Mouse (Mus musculus): ENCODE measurements at regions not wholly inside any gene's neighbourhood (a gene's known extent, or its start where the extent isn't known, plus 50 kb on each side); places are given as distances from the start of the nearest gene placed in this dataset.

DNA sequence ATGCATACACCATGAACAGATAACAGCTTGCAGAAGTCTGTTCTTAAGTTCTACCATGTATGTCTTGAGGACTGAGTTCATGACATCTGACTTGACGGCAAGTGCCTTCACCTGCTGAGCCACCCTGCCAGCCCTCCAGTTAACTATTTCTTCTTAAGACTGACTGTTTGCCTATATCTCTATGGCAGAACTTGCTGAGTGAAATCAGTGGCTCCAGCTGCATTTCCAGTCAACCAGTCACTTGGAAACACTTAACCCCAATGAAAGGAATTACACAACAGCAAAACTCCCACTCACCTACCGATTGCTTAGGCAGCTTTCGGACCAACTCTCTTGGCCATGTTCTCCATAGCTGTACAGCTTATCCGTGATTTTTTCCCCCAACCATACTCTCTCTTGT lies 64.8 kb upstream of the Daam1 start:
- no peaks in the 10 kb centered on the region; the same call in 1 of the 2 replicates for H3K4me1 ChIP-seq (replicated peaks; ENCODE audit: control insufficient read depth, insufficient read depth, low read length)
- no peak overlapping the region for H3K4me2 ChIP-seq (ENCODE audit: low read length)
- H3K27me3 ChIP-seq (replicated peaks; ENCODE audit: control insufficient read depth, insufficient read depth, low read length) = no peaks in the 10 kb centered on the region
- no peak for DNase-seq (ENCODE audit: low spot score)
- no peaks in the 10 kb centered on the region for H3K9me3 ChIP-seq (ENCODE audit: control insufficient read depth, low read length)
- 92% methylated on average over 4 of the region's 4 CpGs for WGBS
- no peak overlapping the region for H3K27ac ChIP-seq (ENCODE audit: low read depth)
- ATAC-seq (replicated peaks; ENCODE audit: low FRiP score, low TSS enrichment, low read depth) = no peak
- H3K9ac ChIP-seq (ENCODE audit: low read length) = no peak overlapping the region
- no peaks in the 10 kb centered on the region for H3K36me3 ChIP-seq (ENCODE audit: control insufficient read depth, insufficient read depth, low read length)
- no peak overlapping the region for H3K4me3 ChIP-seq (ENCODE audit: low read depth, low read length)

DNA sequence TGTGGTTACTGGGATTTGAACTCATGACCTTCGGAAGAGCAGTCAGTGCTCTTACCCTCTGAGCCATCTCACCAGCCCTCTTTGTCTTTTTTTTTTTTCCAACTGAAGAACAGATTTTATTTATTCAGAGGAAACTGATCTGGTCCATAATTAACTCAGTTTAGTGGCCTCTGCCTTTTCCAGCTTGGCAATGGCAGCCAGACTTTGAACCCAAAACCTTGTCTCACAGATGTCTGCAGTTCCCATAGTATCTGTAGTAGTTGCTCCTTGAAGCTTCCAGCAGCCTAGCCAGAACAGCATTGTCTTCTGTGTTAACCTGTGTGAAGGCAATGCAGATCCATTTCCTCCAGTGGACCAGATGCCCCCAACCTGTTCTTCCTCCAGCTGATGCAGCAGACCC lies 64.2 kb upstream of the Daam1 start:
- H3K27me3 ChIP-seq (replicated peaks; ENCODE audit: control insufficient read depth, insufficient read depth, low read length) = no peaks in the 10 kb centered on the region
- no peaks in the 10 kb centered on the region; the same call in 1 of the 2 replicates for H3K4me1 ChIP-seq (replicated peaks; ENCODE audit: control insufficient read depth, insufficient read depth, low read length)
- DNase-seq (ENCODE audit: low spot score) = no peak
- H3K36me3 ChIP-seq (ENCODE audit: control insufficient read depth, insufficient read depth, low read length) = no peaks in the 10 kb centered on the region
- no peak overlapping the region for H3K9ac ChIP-seq (ENCODE audit: low read length)
- H3K27ac ChIP-seq (ENCODE audit: low read depth) = no peak overlapping the region
- WGBS = 100% methylated on average over 1 of the region's 1 CpGs
- ATAC-seq (replicated peaks; ENCODE audit: low FRiP score, low TSS enrichment, low read depth) = no peak
- H3K4me2 ChIP-seq (ENCODE audit: low read length) = no peak overlapping the region
- no peaks in the 10 kb centered on the region for H3K9me3 ChIP-seq (ENCODE audit: control insufficient read depth, low read length)
- no peak overlapping the region for H3K4me3 ChIP-seq (ENCODE audit: low read depth, low read length)

DNA sequence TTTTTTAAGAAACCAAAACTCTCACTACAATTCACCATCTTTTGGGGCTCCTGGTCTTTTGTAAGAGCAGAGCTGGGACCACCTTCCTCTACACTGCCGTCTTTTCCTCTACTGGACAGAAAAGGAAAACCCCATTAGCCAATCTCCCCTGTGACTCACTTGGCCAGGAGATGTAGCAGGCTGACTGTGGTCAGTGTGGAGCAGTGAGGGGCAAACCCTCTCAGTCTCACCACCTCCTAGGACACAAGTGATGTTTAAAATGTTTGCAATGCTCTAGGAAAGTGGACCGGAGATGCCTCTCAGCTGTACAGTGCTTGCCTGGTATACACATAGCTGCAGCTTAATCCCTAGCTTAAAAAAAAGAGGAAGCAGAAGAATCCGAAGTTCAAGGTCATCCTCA lies 63.0 kb upstream of the Daam1 start:
- WGBS = 39% methylated on average over 3 of the region's 3 CpGs
- Histone ChIP-seq H3K9ac (ENCODE audit: low read length) (no peak overlapping the region), H3K36me3 (ENCODE audit: control insufficient read depth, insufficient read depth, low read length) (no peaks in the 10 kb centered on the region), H3K4me1 (replicated peaks; ENCODE audit: control insufficient read depth, insufficient read depth, low read length) (no peaks in the 10 kb centered on the region; the same call in 1 of the 2 replicates), H3K4me3 (ENCODE audit: low read depth, low read length) (no peak overlapping the region), H3K27ac (ENCODE audit: low read depth) (no peak overlapping the region), H3K27me3 (replicated peaks; ENCODE audit: control insufficient read depth, insufficient read depth, low read length) (no peaks in the 10 kb centered on the region), H3K9me3 (ENCODE audit: control insufficient read depth, low read length) (no peaks in the 10 kb centered on the region), H3K4me2 (ENCODE audit: low read length) (no peak overlapping the region)
- ATAC-seq (replicated peaks; ENCODE audit: low FRiP score, low TSS enrichment, low read depth) (no peak), DNase-seq (ENCODE audit: low spot score) (no peak)

DNA sequence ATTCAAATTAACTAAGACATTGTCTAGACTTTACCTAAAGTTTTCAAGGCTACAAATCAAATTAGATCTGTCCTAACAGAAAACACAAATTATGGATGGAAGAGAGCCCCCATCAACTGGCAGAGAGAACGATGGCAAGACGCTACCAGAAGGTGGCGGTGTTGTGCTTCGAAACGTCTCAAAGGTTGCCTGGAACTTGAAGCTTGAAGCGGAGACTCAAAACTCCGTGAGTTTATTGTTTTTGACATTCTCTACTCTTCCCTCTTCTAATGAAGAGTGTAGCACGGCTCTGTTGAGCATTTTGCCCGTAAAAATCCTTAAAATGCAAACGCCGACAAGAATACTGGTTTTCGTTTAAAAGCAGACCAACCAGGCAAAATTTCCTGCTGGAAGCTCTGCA lies 62.4 kb upstream of the Daam1 start:
- no peaks in the 10 kb centered on the region; the same call in 1 of the 2 replicates for H3K4me1 ChIP-seq (replicated peaks; ENCODE audit: control insufficient read depth, insufficient read depth, low read length)
- H3K9ac ChIP-seq (ENCODE audit: low read length) = peak overlapping the region; percentile 34; the same call in 1 of the 2 replicates
- no peaks in the 10 kb centered on the region for H3K36me3 ChIP-seq (ENCODE audit: control insufficient read depth, insufficient read depth, low read length)
- ATAC-seq (replicated peaks; ENCODE audit: low FRiP score, low TSS enrichment, low read depth) (no peak; the same call in 1 of the 2 replicates), DNase-seq (ENCODE audit: low spot score) (peak; percentile 96)
- H3K27ac ChIP-seq (ENCODE audit: low read depth) = no peak overlapping the region
- no peaks in the 10 kb centered on the region for H3K9me3 ChIP-seq (ENCODE audit: control insufficient read depth, low read length)
- peak overlapping the region; percentile 32 for H3K4me3 ChIP-seq (ENCODE audit: low read depth, low read length)
- WGBS = 2% methylated on average over 12 of the region's 12 CpGs
- H3K27me3 ChIP-seq (replicated peaks; ENCODE audit: control insufficient read depth, insufficient read depth, low read length) = no peaks in the 10 kb centered on the region
- H3K4me2 ChIP-seq (ENCODE audit: low read length) = peak overlapping the region; percentile 70

DNA sequence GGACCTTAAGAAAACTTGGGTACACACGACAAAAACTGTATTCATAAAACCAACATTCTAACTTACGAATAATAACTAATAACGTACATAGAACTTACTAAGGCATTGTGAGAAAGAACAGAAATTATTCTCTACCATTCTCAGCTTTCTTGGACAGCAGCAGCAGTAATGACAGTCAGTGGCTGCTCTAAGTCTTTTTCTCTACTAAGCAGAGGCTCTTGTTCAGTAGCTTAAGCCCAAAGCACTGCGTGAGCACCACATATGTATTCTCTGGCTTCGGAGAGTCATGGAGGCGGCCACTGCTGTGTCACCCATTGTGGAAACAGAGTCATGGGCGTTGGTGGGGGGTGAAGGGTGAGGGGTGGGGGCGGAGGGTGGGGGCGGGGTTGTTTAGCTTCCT lies 62.0 kb upstream of the Daam1 start:
- ATAC-seq (replicated peaks; ENCODE audit: low FRiP score, low TSS enrichment, low read depth) (no peak), DNase-seq (ENCODE audit: low spot score) (no peak)
- Histone ChIP-seq H3K9ac (ENCODE audit: low read length) (peak overlapping the region; percentile 34; the same call in 1 of the 2 replicates), H3K4me3 (ENCODE audit: low read depth, low read length) (peak overlapping the region; percentile 32), H3K9me3 (ENCODE audit: control insufficient read depth, low read length) (no peaks in the 10 kb centered on the region), H3K27ac (ENCODE audit: low read depth) (no peak overlapping the region), H3K36me3 (ENCODE audit: control insufficient read depth, insufficient read depth, low read length) (no peaks in the 10 kb centered on the region), H3K27me3 (replicated peaks; ENCODE audit: control insufficient read depth, insufficient read depth, low read length) (no peaks in the 10 kb centered on the region), H3K4me2 (ENCODE audit: low read length) (peak overlapping the region; percentile 70), H3K4me1 (replicated peaks; ENCODE audit: control insufficient read depth, insufficient read depth, low read length) (no peaks in the 10 kb centered on the region; the same call in 1 of the 2 replicates)
- 20% methylated on average over 9 of the region's 9 CpGs for WGBS

DNA sequence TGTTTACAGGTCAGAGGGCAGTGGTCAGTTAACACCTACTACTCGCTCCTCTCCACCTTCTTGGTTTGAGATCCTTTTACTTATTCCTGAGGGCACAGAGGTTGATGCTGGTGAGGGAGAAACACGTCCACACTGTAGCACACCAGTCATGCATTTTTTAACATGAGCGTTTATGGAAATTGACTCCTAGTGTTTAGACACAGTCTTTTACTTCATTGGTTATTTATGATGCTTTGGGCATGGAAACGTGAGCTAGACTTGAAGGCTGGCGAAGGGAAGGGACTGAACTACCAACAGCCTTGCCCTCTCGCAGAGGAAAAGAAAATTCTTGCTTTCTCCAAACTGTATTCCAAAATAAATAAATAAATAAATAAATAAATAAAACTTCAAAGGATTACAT lies 61.6 kb upstream of the Daam1 start:
- no peaks in the 10 kb centered on the region; the same call in 1 of the 2 replicates for H3K4me1 ChIP-seq (replicated peaks; ENCODE audit: control insufficient read depth, insufficient read depth, low read length)
- peak overlapping the region; percentile 70 for H3K4me2 ChIP-seq (ENCODE audit: low read length)
- H3K27ac ChIP-seq (ENCODE audit: low read depth) = no peak overlapping the region
- ATAC-seq (replicated peaks; ENCODE audit: low FRiP score, low TSS enrichment, low read depth) (no peak), DNase-seq (ENCODE audit: low spot score) (no peak)
- no peaks in the 10 kb centered on the region for H3K9me3 ChIP-seq (ENCODE audit: control insufficient read depth, low read length)
- 56% methylated on average over 6 of the region's 6 CpGs for WGBS
- no peak overlapping the region for H3K9ac ChIP-seq (ENCODE audit: low read length)
- no peaks in the 10 kb centered on the region for H3K27me3 ChIP-seq (replicated peaks; ENCODE audit: control insufficient read depth, insufficient read depth, low read length)
- H3K4me3 ChIP-seq (ENCODE audit: low read depth, low read length) = no peak overlapping the region
- H3K36me3 ChIP-seq (ENCODE audit: control insufficient read depth, insufficient read depth, low read length) = no peaks in the 10 kb centered on the region

DNA sequence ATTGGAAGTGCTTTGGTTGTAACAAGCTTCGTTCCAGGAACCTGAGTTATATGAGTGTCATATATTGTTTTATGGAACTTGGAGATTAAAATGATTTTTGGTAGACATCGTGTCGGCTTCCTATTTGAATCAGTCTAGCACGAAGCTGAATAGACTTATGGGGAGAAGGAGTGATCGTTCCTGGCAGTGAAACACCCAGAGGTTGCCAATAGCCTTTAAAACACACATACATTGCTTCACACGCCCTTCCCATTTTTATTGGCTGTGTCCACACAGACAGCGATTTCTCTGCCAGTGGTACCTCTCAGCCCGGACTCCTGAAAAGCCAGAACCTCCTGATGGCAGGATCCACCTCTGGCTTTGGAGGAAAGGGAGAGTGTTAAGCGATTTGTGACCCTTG lies 57.0 kb upstream of the Daam1 start:
- WGBS = 77% methylated on average over 9 of the region's 9 CpGs
- no peak for DNase-seq (ENCODE audit: low spot score)
- no peaks in the 10 kb centered on the region for H3K27me3 ChIP-seq (replicated peaks; ENCODE audit: control insufficient read depth, insufficient read depth, low read length)

DNA sequence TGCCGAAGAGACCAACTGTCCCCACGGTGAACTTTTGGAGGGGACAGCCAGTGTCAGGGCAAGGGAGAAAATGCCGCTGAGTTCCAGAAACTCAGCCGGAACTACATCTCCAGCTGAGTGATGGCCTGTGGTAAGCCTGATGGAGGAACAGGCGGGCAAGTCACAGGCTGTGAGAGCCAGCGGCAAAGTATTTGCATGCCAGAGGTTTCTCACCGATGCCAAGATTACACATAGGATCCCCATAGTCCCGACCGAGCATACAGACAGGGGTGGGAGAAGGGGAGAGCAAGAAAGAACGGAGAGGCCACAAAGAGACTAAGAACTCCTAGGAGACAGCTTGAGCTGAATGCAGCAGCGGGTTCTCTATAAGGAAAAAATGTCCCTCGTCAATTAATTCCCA lies 55.8 kb upstream of the Daam1 start:
- ATAC-seq (replicated peaks; ENCODE audit: low FRiP score, low TSS enrichment, low read depth) = no peak
- Histone ChIP-seq H3K27ac (ENCODE audit: low read depth) (no peak overlapping the region), H3K9me3 (ENCODE audit: control insufficient read depth, low read length) (no peaks in the 10 kb centered on the region), H3K27me3 (replicated peaks; ENCODE audit: control insufficient read depth, insufficient read depth, low read length) (no peaks in the 10 kb centered on the region), H3K9ac (ENCODE audit: low read length) (no peak overlapping the region), H3K36me3 (ENCODE audit: control insufficient read depth, insufficient read depth, low read length) (no peaks in the 10 kb centered on the region), H3K4me1 (replicated peaks; ENCODE audit: control insufficient read depth, insufficient read depth, low read length) (0 out of 2 replicates have a peak, but pooled peaks cover 3% of the 10 kb centered on the region), H3K4me2 (ENCODE audit: low read length) (no peak overlapping the region), H3K4me3 (ENCODE audit: low read depth, low read length) (no peak overlapping the region)
- no peak for DNase-seq (ENCODE audit: low spot score)
- WGBS = 81% methylated on average over 12 of the region's 12 CpGs

More for the DNA sequence above, 57.0 kb upstream of the Daam1 start:
- H3K4me1 ChIP-seq (replicated peaks; ENCODE audit: control insufficient read depth, insufficient read depth, low read length) = peaks cover 3% of the 10 kb centered on the region; the same call in 1 of the 2 replicates
- ATAC-seq (replicated peaks; ENCODE audit: low FRiP score, low TSS enrichment, low read depth) = no peak
- H3K9ac ChIP-seq (ENCODE audit: low read length) = no peak overlapping the region
- no peaks in the 10 kb centered on the region for H3K9me3 ChIP-seq (ENCODE audit: control insufficient read depth, low read length)
- H3K36me3 ChIP-seq (ENCODE audit: control insufficient read depth, insufficient read depth, low read length) = no peaks in the 10 kb centered on the region
- no peak overlapping the region for H3K4me2 ChIP-seq (ENCODE audit: low read length)
- H3K4me3 ChIP-seq (ENCODE audit: low read depth, low read length) = no peak overlapping the region
- H3K27ac ChIP-seq (ENCODE audit: low read depth) = no peak overlapping the region

DNA sequence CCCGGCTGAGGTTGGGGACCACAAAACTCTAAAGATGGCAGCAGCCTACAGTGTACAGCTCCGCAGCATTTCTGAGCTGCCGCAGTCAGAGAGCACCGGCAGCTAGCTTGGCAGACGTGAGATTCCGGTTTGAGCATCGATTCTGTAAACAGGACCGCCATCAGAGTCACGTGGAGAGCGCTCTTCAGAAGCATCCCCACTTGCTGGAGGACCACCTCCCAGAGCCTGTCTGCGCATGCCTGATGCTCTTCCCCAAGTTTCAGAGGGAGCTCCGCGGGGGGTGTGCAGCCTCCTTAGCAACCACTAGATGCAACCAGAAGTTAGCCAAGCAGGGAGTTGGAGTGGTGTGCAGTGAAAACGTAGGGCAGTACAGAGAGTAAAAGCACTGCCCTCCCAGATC lies 52.7 kb upstream of the Daam1 start:
- H3K27me3 ChIP-seq (replicated peaks; ENCODE audit: control insufficient read depth, insufficient read depth, low read length) = no peaks in the 10 kb centered on the region
- 0 out of 2 replicates have a peak overlapping the region, but pooled peaks have one; percentile 8 for H3K4me3 ChIP-seq (ENCODE audit: low read depth, low read length)
- H3K27ac ChIP-seq (ENCODE audit: low read depth) = no peak overlapping the region
- H3K36me3 ChIP-seq (ENCODE audit: control insufficient read depth, insufficient read depth, low read length) = no peaks in the 10 kb centered on the region
- 17% methylated on average over 14 of the region's 14 CpGs for WGBS
- H3K4me2 ChIP-seq (ENCODE audit: low read length) = peak overlapping the region; percentile 32
- ATAC-seq (replicated peaks; ENCODE audit: low FRiP score, low TSS enrichment, low read depth) (no peak), DNase-seq (ENCODE audit: low spot score) (no peak)
- H3K9me3 ChIP-seq (ENCODE audit: control insufficient read depth, low read length) = no peaks in the 10 kb centered on the region
- H3K9ac ChIP-seq (ENCODE audit: low read length) = no peak overlapping the region
- 0 out of 2 replicates have a peak, but pooled peaks cover 3% of the 10 kb centered on the region for H3K4me1 ChIP-seq (replicated peaks; ENCODE audit: control insufficient read depth, insufficient read depth, low read length)

All from intestine, embryonic 14.5 days (tissue).